Mouse (Mus musculus): ENCODE measurements around the gene Zbtb38. TPM values are rescaled to one million over a fixed set of nuclear protein-coding genes. Genes with fewer than 3 reads are reported as not detected.
"Not testable (repeated sequence)": the region's sequence is repeated elsewhere in the genome, so short reads cannot be mapped to it uniquely, and the experiment has no call there.

Zbtb38 gene
- total RNA-seq, 4 experiments from 2014 or later, result 57.5 to 68.1 (median 62.3) TPM

- no peak for DNase-seq (ENCODE audit: low spot score in 2 of 2)
Measured at GRCm38 (mm10) chr9:96644840-96645239, 107.8 kb downstream of the Zbtb38 start.

- DNase-seq (ENCODE audit: low spot score in 2 of 2), result not testable (repeated sequence)
Measured at GRCm38 (mm10) chr9:96644002-96644401, 108.6 kb downstream of the Zbtb38 start.

GRCm38 (mm10) chr9:96639451-96639850, 113.2 kb downstream of the Zbtb38 start:
- peak; percentile 26 to 48 for DNase-seq (ENCODE audit: low spot score in 2 of 2)

GRCm38 (mm10) chr9:96638508-96638907, 114.1 kb downstream of the Zbtb38 start:
- DNase-seq (ENCODE audit: low spot score in 2 of 2), result no peak

GRCm38 (mm10) chr9:96637157-96637548, 115.5 kb downstream of the Zbtb38 start:
- DNase-seq (ENCODE audit: low spot score in 2 of 2), result no peak

GRCm38 (mm10) chr9:96636423-96637156, 116.0 kb downstream of the Zbtb38 start:
- no peak for DNase-seq (ENCODE audit: low spot score in 2 of 2)

GRCm38 (mm10) chr9:96635899-96636298, 116.7 kb downstream of the Zbtb38 start:
- DNase-seq (ENCODE audit: low spot score in 2 of 2), result no peak

- no peak for DNase-seq (ENCODE audit: low spot score in 2 of 2)
Measured at GRCm38 (mm10) chr9:96635176-96635575, 117.5 kb downstream of the Zbtb38 start.

GRCm38 (mm10) chr9:96633771-96634170, 118.9 kb downstream of the Zbtb38 start:
- DNase-seq (ENCODE audit: low spot score in 2 of 2), result no peak

Other genes starting within 250 kb of the Zbtb38 start
- gene Gm28729, start 227.6 kb downstream of the Zbtb38 start, total RNA-seq (2022), result under 1 TPM in 3 of 4 experiments, not detected in 1; 0.21 to 0.49 (median 0.23) TPM
- gene Rasa2, start 121.2 kb downstream of the Zbtb38 start, total RNA-seq (2022), result 10 to 100 TPM; 31.5 to 38.3 (median 36.4) TPM
- 10 to 100 TPM; 15.2 to 22.6 (median 20.5) TPM for gene Pxylp1, start 139.8 kb upstream of the Zbtb38 start, total RNA-seq (2022)

Data from layer of hippocampus, adult 8-10 months (tissue).